Mouse (Mus musculus) embryonic facial prominence, embryonic 12.5 days (tissue): ENCODE measurements around the gene Tcf7l2. TPM values are rescaled to one million over a fixed set of nuclear protein-coding genes. Genes with fewer than 3 reads are reported as not detected.

Experiments
- ATAC-seq: fragments of 200-750 bp; cut with Nextera tagmentation; 2 replicates; pipeline ENCODE4 v1.8.0; 2017; ENCODE audit not compliant: insufficient number of reproducible peaks, insufficient read depth, low FRiP score, low TSS enrichment
- H3K27ac ChIP-seq: fragments of 300-500 bp; sonication (generic); 2 replicates; pipeline ENCODE4 v1.5.1; 2016; ENCODE audit warnings: mild to moderate bottlenecking
- H3K27me3 ChIP-seq: fragments of 300-500 bp; sonication (generic); 2 replicates; pipeline ENCODE4 v1.6.1; 2016; ENCODE audit warnings: mild to moderate bottlenecking, moderate library complexity
- H3K36me3 ChIP-seq: fragments of 300-500 bp; sonication (generic); 2 replicates; pipeline ENCODE4 v1.6.1; 2016; ENCODE audit warnings: mild to moderate bottlenecking
- H3K4me1 ChIP-seq: fragments of 300-500 bp; sonication (generic); 2 replicates; pipeline ENCODE4 v1.6.1; 2016
- H3K4me2 ChIP-seq: fragments of 300-500 bp; sonication (generic); replicated peaks from 2 replicates; pipeline ENCODE4 v1.6.1; 2016; ENCODE audit warnings: mild to moderate bottlenecking, moderate library complexity
- H3K4me3 ChIP-seq: fragments of 300-500 bp; sonication (generic); 2 replicates; pipeline ENCODE4 v1.5.1; 2016; ENCODE audit warnings: mild to moderate bottlenecking
- H3K9ac ChIP-seq: fragments of 300-500 bp; sonication (generic); 2 replicates; pipeline ENCODE4 v1.6.1; 2016; ENCODE audit warnings: mild to moderate bottlenecking, moderate library complexity
- H3K9me3 ChIP-seq: fragments of 300-500 bp; sonication (generic); 2 replicates; pipeline ENCODE4 v1.6.1; 2016; ENCODE audit warnings: mild to moderate bottlenecking, moderate library complexity
- WGBS: fragments of 180-500 bp; shearing (Covaris S2); methylation state at CpG from one replicate; pipeline ENCODE4 v1.1.7; 2016; 5-methylcytosine and 5-hydroxymethylcytosine counted together
- polyA plus RNA-seq: library from polyadenylated mRNA; unstranded; fragments of >200 nt; fragmentation: Nextera tagmentation; extraction: Ambion mirVana; gene quantifications from 2 replicates; pipeline ENCODE4 v1.2.1, GENCODE M21; 2016

Gene Tcf7l2
- polyA plus RNA-seq, 1 experiment from 2014 or later: 148 TPM

GRCm38 (mm10) chr19:55794946-55795340 is 53.3 kb downstream of the Tcf7l2 start:
- peaks cover 21% of the 10 kb centered on the region; the same call in 1 of the 2 replicates for H3K36me3 ChIP-seq
- no peaks in the 10 kb centered on the region for H3K27me3 ChIP-seq
- H3K9ac ChIP-seq: no peak overlapping the region
- no peak overlapping the region for H3K4me3 ChIP-seq
- peaks cover 15% of the 10 kb centered on the region; the same call in 1 of the 2 replicates for H3K4me1 ChIP-seq
- ATAC-seq: no peak
- H3K4me2 ChIP-seq: no peak overlapping the region
- no peaks in the 10 kb centered on the region for H3K9me3 ChIP-seq
- 94% methylated on average over 5 of the region's 5 CpGs for WGBS
- no peak overlapping the region for H3K27ac ChIP-seq

- Histone ChIP-seq H3K9ac (no peak overlapping the region), H3K27me3 (no peaks in the 10 kb centered on the region), H3K4me1 (peaks cover 13% of the 10 kb centered on the region; the same call in 1 of the 2 replicates)
These were observed 53.7 kb downstream of the Tcf7l2 start for GRCm38 (mm10) chr19:55795349-55795748.

GRCm38 (mm10) chr19:55797834-55798233 is 56.2 kb downstream of the Tcf7l2 start:
- Histone ChIP-seq H3K27ac (no peak overlapping the region), H3K4me1 (0 out of 2 replicates have a peak, but pooled peaks cover 9% of the 10 kb centered on the region), H3K9ac (no peak overlapping the region), H3K27me3 (no peaks in the 10 kb centered on the region), H3K4me3 (no peak overlapping the region), H3K9me3 (no peaks in the 10 kb centered on the region), H3K36me3 (0 out of 2 replicates have a peak, but pooled peaks cover 15% of the 10 kb centered on the region), H3K4me2 (no peak overlapping the region)
- WGBS: 86% methylated on average over 3 of the region's 3 CpGs
- no peak for ATAC-seq

More at GRCm38 (mm10) chr19:55795349-55795748, 53.7 kb downstream of the Tcf7l2 start:
- Histone ChIP-seq H3K4me2 (no peak overlapping the region), H3K36me3 (peaks cover 24% of the 10 kb centered on the region; the same call in 1 of the 2 replicates), H3K9me3 (no peaks in the 10 kb centered on the region), H3K4me3 (no peak overlapping the region), H3K27ac (no peak overlapping the region)
- WGBS: 86% methylated on average over 7 of the region's 7 CpGs
- ATAC-seq: no peak

- Histone ChIP-seq H3K27ac (no peak overlapping the region), H3K27me3 (no peaks in the 10 kb centered on the region), H3K9me3 (no peaks in the 10 kb centered on the region), H3K9ac (no peak overlapping the region), H3K36me3 (peaks cover 13% of the 10 kb centered on the region; the same call in 1 of the 2 replicates), H3K4me3 (no peak overlapping the region), H3K4me1 (0 out of 2 replicates have a peak, but pooled peaks cover 9% of the 10 kb centered on the region), H3K4me2 (no peak overlapping the region)
- ATAC-seq: no peak
These were observed 57.8 kb downstream of the Tcf7l2 start for GRCm38 (mm10) chr19:55799411-55799810.

GRCm38 (mm10) chr19:55800059-55800458 is 58.4 kb downstream of the Tcf7l2 start:
- Histone ChIP-seq H3K27me3 (no peaks in the 10 kb centered on the region), H3K4me2 (no peak overlapping the region), H3K27ac (no peak overlapping the region), H3K9me3 (no peaks in the 10 kb centered on the region), H3K4me1 (peaks cover 13% of the 10 kb centered on the region; the same call in 1 of the 2 replicates), H3K4me3 (no peak overlapping the region), H3K9ac (no peak overlapping the region), H3K36me3 (peaks cover 13% of the 10 kb centered on the region; the same call in 1 of the 2 replicates)
- 92% methylated on average over 4 of the region's 4 CpGs for WGBS
- no peak for ATAC-seq

GRCm38 (mm10) chr19:55803121-55803520 is 61.5 kb downstream of the Tcf7l2 start:
- Histone ChIP-seq H3K9ac (no peak overlapping the region), H3K4me2 (no peak overlapping the region), H3K4me3 (no peak overlapping the region), H3K36me3 (peaks cover 10% of the 10 kb centered on the region; the same call in 1 of the 2 replicates), H3K9me3 (no peaks in the 10 kb centered on the region), H3K27me3 (no peaks in the 10 kb centered on the region), H3K4me1 (peaks cover 30% of the 10 kb centered on the region), H3K27ac (no peak overlapping the region)
- WGBS: 59% methylated on average over 1 of the region's 1 CpGs
- no peak for ATAC-seq

- no peak for ATAC-seq
- Histone ChIP-seq H3K4me3 (no peak overlapping the region), H3K36me3 (peaks cover 8% of the 10 kb centered on the region; the same call in 1 of the 2 replicates), H3K4me2 (no peak overlapping the region), H3K9ac (no peak overlapping the region), H3K27me3 (no peaks in the 10 kb centered on the region), H3K27ac (no peak overlapping the region), H3K4me1 (peaks cover 29% of the 10 kb centered on the region), H3K9me3 (no peaks in the 10 kb centered on the region)
- 88% methylated on average over 12 of the region's 12 CpGs for WGBS
These were observed 62.2 kb downstream of the Tcf7l2 start for GRCm38 (mm10) chr19:55803797-55804196.

GRCm38 (mm10) chr19:55804795-55805194 is 63.2 kb downstream of the Tcf7l2 start:
- Histone ChIP-seq H3K4me1 (peaks cover 29% of the 10 kb centered on the region), H3K27me3 (no peaks in the 10 kb centered on the region), H3K36me3 (peaks cover 8% of the 10 kb centered on the region; the same call in 1 of the 2 replicates), H3K4me2 (no peak overlapping the region), H3K27ac (no peak overlapping the region), H3K9me3 (no peaks in the 10 kb centered on the region), H3K9ac (no peak overlapping the region), H3K4me3 (no peak overlapping the region)
- ATAC-seq: no peak
- 78% methylated on average over 7 of the region's 7 CpGs for WGBS

GRCm38 (mm10) chr19:55806434-55807193 is 65.0 kb downstream of the Tcf7l2 start:
- Histone ChIP-seq H3K9me3 (no peaks in the 10 kb centered on the region), H3K27ac (peak overlapping the region; percentile 75), H3K9ac (0 out of 2 replicates have a peak overlapping the region, but pooled peaks have one; percentile 6), H3K4me3 (no peak overlapping the region), H3K4me1 (peaks cover 29% of the 10 kb centered on the region), H3K27me3 (no peaks in the 10 kb centered on the region), H3K36me3 (peaks cover 4% of the 10 kb centered on the region; the same call in 1 of the 2 replicates), H3K4me2 (peak overlapping the region; percentile 21)
- WGBS: 36% methylated on average over 12 of the region's 12 CpGs
- ATAC-seq: 0 out of 2 replicates have a peak, but pooled peaks have one; percentile 57

GRCm38 (mm10) chr19:55807194-55808053 is 65.8 kb downstream of the Tcf7l2 start:
- Histone ChIP-seq H3K4me3 (no peak overlapping the region), H3K27ac (peak overlapping the region; percentile 75), H3K27me3 (no peaks in the 10 kb centered on the region), H3K9me3 (no peaks in the 10 kb centered on the region), H3K4me2 (peak overlapping the region; percentile 21), H3K36me3 (peaks cover 4% of the 10 kb centered on the region; the same call in 1 of the 2 replicates), H3K9ac (0 out of 2 replicates have a peak overlapping the region, but pooled peaks have one; percentile 6), H3K4me1 (peaks cover 29% of the 10 kb centered on the region)
- ATAC-seq: no peak
- 11% methylated on average over 20 of the region's 20 CpGs for WGBS

GRCm38 (mm10) chr19:55808304-55808703 is 66.7 kb downstream of the Tcf7l2 start:
- ATAC-seq: no peak
- Histone ChIP-seq H3K27ac (no peak overlapping the region), H3K4me2 (no peak overlapping the region), H3K4me1 (peaks cover 31% of the 10 kb centered on the region), H3K9ac (no peak overlapping the region), H3K36me3 (peaks cover 4% of the 10 kb centered on the region; the same call in 1 of the 2 replicates), H3K9me3 (no peaks in the 10 kb centered on the region), H3K4me3 (no peak overlapping the region), H3K27me3 (no peaks in the 10 kb centered on the region)
- WGBS: 75% methylated on average over 2 of the region's 2 CpGs
